Mouse (Mus musculus) megakaryocyte, embryonic 14.5 days (primary cell): ENCODE data around the gene Bmp4. TPM values are rescaled to one million over a fixed set of nuclear protein-coding genes. Genes with fewer than 3 reads are reported as not detected.

Source experiments
- H3K27me3 ChIP-seq: replicated peaks from 2 replicates; pipeline ENCODE3; 2012; ENCODE audit warnings: inconsistent platforms
- H3K36me3 ChIP-seq: replicated peaks from 2 replicates; pipeline ENCODE3; 2012; ENCODE audit warnings: low read length, inconsistent platforms, mixed read lengths
- H3K4me1 ChIP-seq: 2 replicates; pipeline ENCODE4 v1.6.1; 2012; ENCODE audit warnings: inconsistent platforms
- H3K4me3 ChIP-seq: replicated peaks from 2 replicates; pipeline ENCODE3; 2012; ENCODE audit warnings: moderate library complexity, mild to moderate bottlenecking, inconsistent platforms
- H3K9me3 ChIP-seq: 2 replicates; pipeline ENCODE4 v1.6.1; 2012; ENCODE audit warnings: inconsistent platforms
- FLI1 ChIP-seq: IDR thresholded peaks from 2 replicates; pipeline ENCODE4 v1.6.1; 2012; ENCODE audit warnings: low read length, inconsistent platforms, mixed read lengths
- GATA1 ChIP-seq: IDR thresholded peaks from 3 replicates; pipeline ENCODE4 v1.6.1; 2012; ENCODE audit warnings: mixed read lengths, low read length, inconsistent platforms, borderline replicate concordance
- polyA plus RNA-seq: library from polyadenylated mRNA; stranded (reverse); fragments of >175 nt; gene quantifications from 2 replicates; pipeline ENCODE4 v1.2.3, GENCODE M21; 2012; ENCODE audit warnings: low replicate concordance; ENCODE audit not compliant: insufficient read depth

Gene Bmp4
- not detected in 2 replicates for polyA plus RNA-seq

GRCm38 (mm10) chr14:46390249-46390775 lies at the start of gene Bmp4:
Gene Bmp4 (minus strand): TSS chr14:46390669.
- H3K9me3 ChIP-seq = peaks cover 9% of the 10 kb centered on the region; the same call in 1 of the 2 replicates
- H3K4me1 ChIP-seq = peaks cover 18% of the 10 kb centered on the region; the same call in 1 of the 2 replicates
- no peak within 1 kb of the TSS for H3K4me3 ChIP-seq
- TF ChIP-seq GATA1 = no peak
- no peak for TF ChIP-seq FLI1
- H3K27me3 ChIP-seq = peaks cover 64% of the 10 kb centered on the region
- H3K36me3 ChIP-seq = no peaks in the 10 kb centered on the region

- H3K4me3 ChIP-seq = no peak overlapping the region
Observed at GRCm38 (mm10) chr14:46439461-46440048, 49.1 kb upstream of the Bmp4 start.

DNA sequence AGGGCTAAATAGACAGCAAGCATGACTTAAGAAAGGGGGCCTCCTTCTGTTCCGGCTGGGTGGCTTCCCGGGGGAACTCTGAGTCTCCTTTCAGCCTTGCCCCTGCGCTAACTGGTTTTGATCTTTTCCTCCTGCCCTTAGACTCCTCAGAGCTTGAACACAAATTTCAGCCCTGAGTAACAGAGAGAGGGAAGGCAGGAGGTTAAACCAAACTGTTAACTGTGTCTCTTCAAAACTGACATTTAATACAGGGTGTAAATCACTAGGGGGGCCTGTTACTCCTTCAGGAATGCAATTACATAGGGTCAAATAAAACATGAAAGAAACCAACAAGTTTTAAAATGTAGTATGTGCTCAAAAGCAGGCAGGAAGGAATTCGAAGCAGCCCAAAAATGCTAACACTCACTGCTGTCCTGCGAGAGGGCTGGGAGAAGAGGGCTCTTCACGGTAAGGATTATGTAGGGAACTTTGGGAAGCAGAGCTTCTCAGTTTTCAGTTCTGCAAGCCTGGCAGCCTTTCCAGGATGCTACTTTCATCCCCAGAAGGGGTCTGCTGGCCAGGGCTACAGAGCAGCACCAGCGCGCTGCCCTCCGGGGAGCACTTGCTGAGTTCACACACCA lies 46.1 kb upstream of the Bmp4 start:
- H3K27me3 ChIP-seq = no peaks in the 10 kb centered on the region
- no peak overlapping the region for H3K4me3 ChIP-seq
- TF ChIP-seq GATA1 (no peak), FLI1 (no peak)
- no peaks in the 10 kb centered on the region for H3K9me3 ChIP-seq
- no peaks in the 10 kb centered on the region for H3K4me1 ChIP-seq
- no peaks in the 10 kb centered on the region for H3K36me3 ChIP-seq

More at GRCm38 (mm10) chr14:46439461-46440048, 49.1 kb upstream of the Bmp4 start:
- TF ChIP-seq GATA1 (no peak), FLI1 (no peak)
- Histone ChIP-seq H3K36me3 (no peaks in the 10 kb centered on the region), H3K27me3 (no peaks in the 10 kb centered on the region), H3K4me1 (no peaks in the 10 kb centered on the region), H3K9me3 (no peaks in the 10 kb centered on the region)

DNA sequence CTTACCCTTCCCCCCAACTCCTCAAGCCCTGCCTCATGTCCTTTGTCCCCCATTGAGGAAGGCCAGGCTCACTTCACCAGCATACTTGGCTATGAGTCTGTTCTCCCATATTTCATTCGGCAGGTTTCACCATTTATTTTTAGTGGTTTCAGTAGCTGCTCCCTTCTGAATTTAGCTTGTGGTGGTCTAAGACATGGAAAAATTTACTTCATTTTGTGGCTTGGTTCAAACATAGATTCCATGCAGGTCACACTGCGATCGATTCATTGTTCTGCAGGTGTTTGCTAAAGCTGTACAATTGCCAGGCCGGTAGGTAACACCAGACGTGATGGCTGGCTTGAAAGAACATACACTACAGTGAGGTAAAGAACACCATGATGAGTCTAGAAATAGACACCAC lies 39.8 kb upstream of the Bmp4 start:
- TF ChIP-seq GATA1 = no peak
- TF ChIP-seq FLI1 = no peak
- H3K9me3 ChIP-seq = peaks cover 11% of the 10 kb centered on the region; the same call in 1 of the 2 replicates
- H3K36me3 ChIP-seq = no peaks in the 10 kb centered on the region

DNA sequence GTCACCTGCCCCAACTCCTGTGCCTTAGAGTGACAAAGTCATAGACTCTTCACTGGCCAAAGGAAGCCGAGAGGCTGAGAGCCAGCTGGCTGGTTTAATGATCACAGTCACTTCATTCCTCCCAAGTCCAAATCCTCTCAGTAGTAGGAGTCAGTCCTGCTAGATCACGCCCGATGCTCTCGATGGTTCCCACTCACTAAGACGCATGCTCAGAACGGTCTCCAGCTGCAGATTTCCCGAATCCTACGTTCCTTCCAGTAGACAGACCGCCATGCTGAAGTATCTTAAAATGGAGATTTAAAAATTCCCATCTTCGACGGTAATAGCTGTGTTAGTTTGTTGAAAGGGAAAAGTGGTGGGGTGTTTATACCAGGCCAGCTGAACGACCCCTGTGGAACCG lies 36.8 kb upstream of the Bmp4 start:
- no peak for TF ChIP-seq FLI1
- TF ChIP-seq GATA1 = no peak
- H3K27me3 ChIP-seq = no peaks in the 10 kb centered on the region
- H3K4me1 ChIP-seq = no peaks in the 10 kb centered on the region
- peaks cover 11% of the 10 kb centered on the region; the same call in 1 of the 2 replicates for H3K9me3 ChIP-seq
- H3K36me3 ChIP-seq = no peaks in the 10 kb centered on the region
- no peak overlapping the region for H3K4me3 ChIP-seq

More for the DNA sequence above, 39.8 kb upstream of the Bmp4 start:
- H3K4me3 ChIP-seq = no peak overlapping the region
- no peaks in the 10 kb centered on the region for H3K4me1 ChIP-seq
- H3K27me3 ChIP-seq = no peaks in the 10 kb centered on the region

GRCm38 (mm10) chr14:46421823-46422222 lies 31.4 kb upstream of the Bmp4 start:
- Histone ChIP-seq H3K4me1 (no peaks in the 10 kb centered on the region), H3K4me3 (no peak overlapping the region), H3K9me3 (peaks cover 5% of the 10 kb centered on the region; the same call in 1 of the 2 replicates), H3K36me3 (no peaks in the 10 kb centered on the region), H3K27me3 (no peaks in the 10 kb centered on the region)
- TF ChIP-seq FLI1 (no peak), GATA1 (no peak)

GRCm38 (mm10) chr14:46419269-46419668 lies 28.8 kb upstream of the Bmp4 start:
- no peak overlapping the region for H3K4me3 ChIP-seq
- H3K36me3 ChIP-seq = no peaks in the 10 kb centered on the region
- no peaks in the 10 kb centered on the region for H3K27me3 ChIP-seq
- H3K9me3 ChIP-seq = peaks cover 1% of the 10 kb centered on the region; the same call in 1 of the 2 replicates
- TF ChIP-seq GATA1 (no peak), FLI1 (no peak)
- no peaks in the 10 kb centered on the region for H3K4me1 ChIP-seq

DNA sequence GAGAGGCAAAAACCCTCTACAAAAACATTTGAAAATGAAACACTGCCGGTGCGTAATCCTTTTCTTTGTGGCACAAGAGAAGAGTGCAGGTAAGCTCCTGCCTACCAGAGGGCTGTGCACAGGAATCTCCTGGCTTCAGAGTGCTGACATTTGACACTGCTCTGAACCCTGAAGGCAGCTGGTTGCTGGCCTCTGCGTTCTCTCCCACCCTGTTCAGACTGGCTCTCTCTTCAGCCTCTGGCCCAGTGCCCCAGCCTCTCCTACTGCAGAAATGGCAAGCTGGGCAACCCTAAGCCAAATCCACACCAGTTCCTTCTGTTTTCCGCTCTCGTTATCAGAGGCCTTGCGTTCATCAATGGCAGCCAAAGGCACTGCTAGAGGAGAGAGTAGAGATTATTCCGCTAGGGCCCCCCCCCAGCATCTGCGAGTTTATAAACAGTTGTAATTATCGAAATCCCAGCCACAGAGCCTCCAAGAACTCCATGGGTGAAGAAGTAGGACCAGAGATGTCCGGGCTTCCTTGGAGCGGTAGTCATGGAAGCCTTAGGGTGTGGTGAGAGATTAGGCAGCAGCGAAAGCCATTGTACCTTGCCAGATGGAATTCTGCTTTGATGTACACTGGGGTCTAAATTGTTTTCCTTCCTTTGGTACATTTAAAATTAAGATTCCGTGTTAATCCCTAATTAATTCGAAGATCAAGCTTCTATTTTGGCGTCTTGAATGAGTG lies 28.1 kb upstream of the Bmp4 start:
- Histone ChIP-seq H3K36me3 (no peaks in the 10 kb centered on the region), H3K9me3 (0 out of 2 replicates have a peak, but pooled peaks cover 4% of the 10 kb centered on the region), H3K27me3 (no peaks in the 10 kb centered on the region), H3K4me3 (no peak overlapping the region), H3K4me1 (no peaks in the 10 kb centered on the region)
- no peak for TF ChIP-seq GATA1

DNA sequence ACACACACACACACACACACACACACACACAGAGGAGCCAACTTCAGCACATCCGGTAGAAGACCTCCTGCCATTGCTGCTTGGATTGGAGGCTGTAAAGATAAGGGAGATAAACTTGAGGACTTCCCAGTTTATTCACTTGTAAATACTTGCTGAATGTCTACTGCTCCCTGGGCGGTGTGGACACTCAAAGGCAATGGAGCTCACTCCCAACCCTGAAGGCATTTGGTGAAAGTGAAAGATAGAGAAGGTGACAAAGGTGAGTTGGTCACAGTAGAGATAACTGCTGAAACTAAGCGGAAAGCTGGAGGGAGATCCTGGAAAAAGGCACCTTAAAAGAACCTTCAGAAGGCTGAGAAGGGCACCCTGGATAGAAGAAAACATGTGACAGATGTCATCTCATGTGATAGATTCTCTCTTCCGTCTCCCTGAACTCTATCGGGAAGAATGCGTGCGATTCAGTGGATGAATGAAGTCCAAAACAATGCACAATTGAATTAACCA lies 22.1 kb upstream of the Bmp4 start:
- H3K4me1 ChIP-seq = no peaks in the 10 kb centered on the region
- no peak overlapping the region for H3K4me3 ChIP-seq
- TF ChIP-seq GATA1 = no peak
- TF ChIP-seq FLI1 = no peak
- H3K36me3 ChIP-seq = no peaks in the 10 kb centered on the region
- 0 out of 2 replicates have a peak, but pooled peaks cover 4% of the 10 kb centered on the region for H3K9me3 ChIP-seq
- no peaks in the 10 kb centered on the region for H3K27me3 ChIP-seq
